Mouse (Mus musculus): ENCODE measurements around the gene Cdh13.

Cdh13 gene

GRCm38 (mm10) chr8:119064523-119064922 is 781.0 kb downstream of the Cdh13 start:
- no peak for DNase-seq (ENCODE audit: low spot score)

GRCm38 (mm10) chr8:119072291-119072690 is 788.8 kb downstream of the Cdh13 start:
- DNase-seq (ENCODE audit: low spot score): no peak

GRCm38 (mm10) chr8:119085022-119085421 is 801.5 kb downstream of the Cdh13 start:
- DNase-seq (ENCODE audit: low spot score): no peak

- DNase-seq (ENCODE audit: low spot score): no peak
Measured at GRCm38 (mm10) chr8:119098261-119098660, 814.7 kb downstream of the Cdh13 start.

GRCm38 (mm10) chr8:119102871-119103270 is 819.3 kb downstream of the Cdh13 start:
- no peak for DNase-seq (ENCODE audit: low spot score)

- DNase-seq (ENCODE audit: low spot score): no peak
Measured at GRCm38 (mm10) chr8:119109655-119110054, 826.1 kb downstream of the Cdh13 start.

GRCm38 (mm10) chr8:119112861-119113260 is 829.3 kb downstream of the Cdh13 start:
- no peak for DNase-seq (ENCODE audit: low spot score)

- no peak for DNase-seq (ENCODE audit: low spot score)
Measured at GRCm38 (mm10) chr8:119121236-119121635, 837.7 kb downstream of the Cdh13 start.

GRCm38 (mm10) chr8:119127841-119128240 is 844.3 kb downstream of the Cdh13 start:
- DNase-seq (ENCODE audit: low spot score): no peak

GRCm38 (mm10) chr8:119128266-119128665 is 844.7 kb downstream of the Cdh13 start:
- DNase-seq (ENCODE audit: low spot score): no peak

GRCm38 (mm10) chr8:119156454-119156921 is 873.0 kb downstream of the Cdh13 start:
- no peak for DNase-seq (ENCODE audit: low spot score)

GRCm38 (mm10) chr8:119158628-119159027 is 875.1 kb downstream of the Cdh13 start:
- no peak for DNase-seq (ENCODE audit: low spot score)

GRCm38 (mm10) chr8:119159794-119160193 is 876.3 kb downstream of the Cdh13 start:
- no peak for DNase-seq (ENCODE audit: low spot score)

GRCm38 (mm10) chr8:119164076-119164475 is 880.5 kb downstream of the Cdh13 start:
- DNase-seq (ENCODE audit: low spot score): no peak

- DNase-seq (ENCODE audit: low spot score): no peak
Measured at GRCm38 (mm10) chr8:119177226-119177935, 893.8 kb downstream of the Cdh13 start.

- DNase-seq (ENCODE audit: low spot score): no peak
Measured at GRCm38 (mm10) chr8:119180626-119181025, 897.1 kb downstream of the Cdh13 start.

- no peak for DNase-seq (ENCODE audit: low spot score)
Measured at GRCm38 (mm10) chr8:119195695-119196094, 912.2 kb downstream of the Cdh13 start.

GRCm38 (mm10) chr8:119196486-119197150 is 913.1 kb downstream of the Cdh13 start:
- no peak for DNase-seq (ENCODE audit: low spot score)

GRCm38 (mm10) chr8:119208567-119208966 is 925.0 kb downstream of the Cdh13 start:
- DNase-seq (ENCODE audit: low spot score): no peak

GRCm38 (mm10) chr8:119224547-119224946 is 941.0 kb downstream of the Cdh13 start:
- no peak for DNase-seq (ENCODE audit: low spot score)

- DNase-seq (ENCODE audit: low spot score): no peak
Measured at GRCm38 (mm10) chr8:119245181-119245580, 961.6 kb downstream of the Cdh13 start.

GRCm38 (mm10) chr8:119245641-119246040 is 962.1 kb downstream of the Cdh13 start:
- DNase-seq (ENCODE audit: low spot score): no peak

GRCm38 (mm10) chr8:119254358-119254757 is 970.8 kb downstream of the Cdh13 start:
- no peak for DNase-seq (ENCODE audit: low spot score)

GRCm38 (mm10) chr8:119258642-119259041 is 975.1 kb downstream of the Cdh13 start:
- no peak for DNase-seq (ENCODE audit: low spot score)

Measured in urinary bladder, postnatal 10 days (tissue).